Mouse (Mus musculus): ENCODE measurements around the gene Kank2.

- TF ChIP-seq CTCF (IDR thresholded peaks at IDR 0.05; ENCODE audit: extremely low read depth, insufficient read length, insufficient replicate concordance, low read depth, low read length), result no peak
- TF ChIP-seq POLR2A (IDR thresholded peaks at IDR 0.05; ENCODE audit: low read depth, low read length), result no peak
These were observed 10.3 kb downstream of the Kank2 start for GRCm38 (mm10) chr9:21788234-21788633.
